Mouse (Mus musculus) adrenal gland, postnatal 0 days (tissue): ENCODE data around the gene Mageb16. TPM values are rescaled to one million over a fixed set of nuclear protein-coding genes. Genes with fewer than 3 reads are reported as not detected.

Experiments
- polyA plus RNA-seq: library from polyadenylated mRNA; unstranded; fragments of >200 nt; fragmentation: Nextera tagmentation; extraction: Ambion mirVana; gene quantifications from 2 replicates; pipeline ENCODE4 v1.2.1, GENCODE M21; 2015

The Mageb16 gene
- polyA plus RNA-seq = 0.19 TPM in 1 of 2 replicates, not detected in the other

DNA sequence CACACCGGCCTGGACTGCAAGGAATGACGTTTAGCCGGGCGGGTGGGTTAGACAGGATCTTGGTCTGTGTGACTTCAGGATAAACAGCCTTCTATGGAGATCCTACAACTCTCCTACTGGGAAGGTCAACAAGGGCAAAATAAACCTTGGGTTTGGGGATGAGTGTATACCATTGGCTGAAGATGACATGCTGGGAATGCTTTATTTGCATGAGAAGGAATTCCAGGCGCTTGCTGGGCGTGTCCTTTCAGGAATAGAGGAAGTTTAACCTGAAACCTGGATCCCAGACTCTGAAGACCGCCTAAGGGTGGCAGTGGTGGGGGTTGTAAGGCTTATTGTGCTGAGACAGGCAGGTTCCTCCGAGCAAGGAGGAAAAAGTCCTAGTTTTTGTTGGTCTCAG lies at the start of gene Mageb16:
Mageb16 (minus strand) TSS at position 25 of the 400 bp plus-strand sequence.

Other genes with a start within 250 kb of the Mageb16 start
- 0.46 and 0.52 TPM in 2 replicates for gene Gm7173, start 154.2 kb downstream of the Mageb16 start, polyA plus RNA-seq